Comparison of ENCODE assay signal across 24 mouse cellular contexts in genomic region chr11:11943240-11944081, GRCm38 (mm10). TPM values are rescaled to one million over a fixed set of nuclear protein-coding genes. Genes with fewer than 3 reads are reported as not detected.
DNase-seq lines count a peak whose midpoint lies in the region; ATAC-seq and TF ChIP-seq lines count a peak whose summit lies in the region.
"Had no signal": no experiment of that assay in that cellular context is flagged by ENCODE, and none has a peak within 500 bp of the region (broad histone marks: within the 10 kb centered on the region; RNA-seq: fewer than 3 reads in every experiment).

No protein-coding gene starts in this region.

- no peak for DNase-seq in heart, postnatal 14 days
- no peak for DNase-seq in hindbrain, embryonic 10.5 days (ENCODE audit: low spot score)
- DNase-seq in hindbrain, embryonic 11.5 days (ENCODE audit: low spot score) = no peak
- DNase-seq in CH12.LX (ENCODE audit: extremely low read depth) = no peak
- DNase-seq in thymus, postnatal 14 days = no peak
- DNase-seq: adrenal gland, adult 2 months; cerebellum, adult 11-12 months; cerebellum, postnatal 14 days; gastrocnemius, adult 2 months; liver; lung, postnatal 10 days had no signal

- no peak overlapping the region for H3K4me2 ChIP-seq in heart, embryonic 12.5 days
- H3K4me2 ChIP-seq in hindbrain, embryonic 11.5 days (replicated peaks; ENCODE audit: low read depth, low read length) = no peak overlapping the region
- H3K4me2 ChIP-seq in CH12.LX (ENCODE audit: insufficient read depth, low read depth, poor library complexity, severe bottlenecking) = peak overlapping the region; percentile 56
- H3K4me2 ChIP-seq in embryonic facial prominence, embryonic 13.5 days = no peak overlapping the region
- H3K4me2 ChIP-seq: embryonic facial prominence, embryonic 15.5 days; hindbrain, embryonic 12.5 days; kidney, embryonic 15.5 days; liver, embryonic 15.5 days; midbrain, embryonic 13.5 days had no signal

- no peaks in the 10 kb centered on the region for H3K27me3 ChIP-seq in heart, embryonic 12.5 days (replicated peaks)
- H3K27me3 ChIP-seq in hindbrain, embryonic 10.5 days (ENCODE audit: insufficient read depth, poor library complexity, severe bottlenecking) = no peaks in the 10 kb centered on the region
- H3K27me3 ChIP-seq in hindbrain, embryonic 11.5 days (ENCODE audit: control insufficient read depth, insufficient read depth, low read length) = no peaks in the 10 kb centered on the region
- H3K27me3 ChIP-seq in CH12.LX (replicated peaks) = no peaks in the 10 kb centered on the region
- no peaks in the 10 kb centered on the region for H3K27me3 ChIP-seq in embryonic facial prominence, embryonic 13.5 days
- H3K27me3 ChIP-seq: embryonic facial prominence, embryonic 15.5 days; hindbrain, embryonic 12.5 days; kidney, embryonic 15.5 days; liver, embryonic 15.5 days; midbrain, embryonic 13.5 days; Patski had no signal

- TF ChIP-seq RAD21 in CH12.LX (IDR thresholded peaks at IDR 0.05; ENCODE audit: low read depth, low read length) = no peak

- in situ Hi-C loops in CH12.LX (cut with MboI; ENCODE audit: low pct_ligation_motif_present, low pct_unique_long_range_greater_than_20kb, low sequenced_read_pairs) = loop anchor here (10.0 kb wide), 1 partner anchor 399 kb away; no protein-coding TSS in a partner anchor

- peaks cover 40% of the 10 kb centered on the region for H3K4me1 ChIP-seq in heart, embryonic 12.5 days (replicated peaks)
- H3K4me1 ChIP-seq in hindbrain, embryonic 10.5 days (replicated peaks) = peaks cover 38% of the 10 kb centered on the region
- H3K4me1 ChIP-seq in hindbrain, embryonic 11.5 days (replicated peaks; ENCODE audit: control insufficient read depth, insufficient read depth, low read length) = peaks cover 3% of the 10 kb centered on the region; the same call in 1 of the 2 replicates
- H3K4me1 ChIP-seq in CH12.LX (ENCODE audit: control insufficient read depth in 1 of 2, insufficient read depth in 2 of 2) = peaks cover 45 to 96% of the 10 kb centered on the region in 2 experiments
- H3K4me1 ChIP-seq in embryonic facial prominence, embryonic 13.5 days = peaks cover 27% of the 10 kb centered on the region

- dilution Hi-C loops in CH12.LX (cut with MboI; ENCODE audit: extremely low pct_ligation_motif_present, extremely low pct_unique_long_range_greater_than_20kb, low sequenced_read_pairs) = no loop called here

- WGBS in heart, embryonic 12.5 days = 84% methylated on average over 13 of the region's 13 CpGs
- 84% methylated on average over 13 of the region's 13 CpGs for WGBS in hindbrain, embryonic 10.5 days
- WGBS in hindbrain, embryonic 11.5 days = 84% methylated on average over 13 of the region's 13 CpGs
- WGBS in embryonic facial prominence, embryonic 13.5 days = 84% methylated on average over 13 of the region's 13 CpGs

- no peaks in the 10 kb centered on the region for H3K9me3 ChIP-seq in heart, embryonic 12.5 days (replicated peaks)
- no peaks in the 10 kb centered on the region for H3K9me3 ChIP-seq in hindbrain, embryonic 10.5 days
- no peaks in the 10 kb centered on the region for H3K9me3 ChIP-seq in hindbrain, embryonic 11.5 days (ENCODE audit: control insufficient read depth, low read length)
- no peaks in the 10 kb centered on the region for H3K9me3 ChIP-seq in CH12.LX (replicated peaks; ENCODE audit: low read length)
- H3K9me3 ChIP-seq in embryonic facial prominence, embryonic 13.5 days = no peaks in the 10 kb centered on the region
- H3K9me3 ChIP-seq: embryonic facial prominence, embryonic 15.5 days; G1E; hindbrain, embryonic 12.5 days; kidney, embryonic 15.5 days; liver, embryonic 15.5 days; midbrain, embryonic 13.5 days had no signal

- ATAC-seq in heart, embryonic 12.5 days (ENCODE audit: insufficient number of reproducible peaks, low FRiP score) = no peak
- ATAC-seq in hindbrain, embryonic 11.5 days (ENCODE audit: low FRiP score) = no peak
- no peak for ATAC-seq in embryonic facial prominence, embryonic 13.5 days (ENCODE audit: insufficient number of reproducible peaks, insufficient read depth, low FRiP score, low TSS enrichment, low read depth)
- ATAC-seq: CD4-positive, CD25-positive, alpha-beta regulatory T cell, adult 4 months; forebrain, embryonic 14.5 days; midbrain, embryonic 13.5 days; Patski had no signal

- H3K4me3 ChIP-seq in heart, embryonic 12.5 days = no peak overlapping the region
- no peak overlapping the region for H3K4me3 ChIP-seq in hindbrain, embryonic 10.5 days
- no peak overlapping the region for H3K4me3 ChIP-seq in hindbrain, embryonic 11.5 days (ENCODE audit: low read depth, low read length)
- peak overlapping the region in 2 of 3 experiments; percentile 36 to 52 for H3K4me3 ChIP-seq in CH12.LX (replicated peaks in 1 of 3; ENCODE audit: low read depth in 2 of 3, low read length in 2 of 3, poor library complexity in 1 of 3)
- H3K4me3 ChIP-seq in embryonic facial prominence, embryonic 13.5 days = no peak overlapping the region
- H3K4me3 ChIP-seq: embryonic facial prominence, embryonic 15.5 days; gastrocnemius, adult 2 months; hindbrain, embryonic 12.5 days; kidney, embryonic 15.5 days; liver, embryonic 15.5 days; midbrain, embryonic 13.5 days had no signal

- no peak for TF ChIP-seq CTCF in CH12.LX (conservative IDR thresholded peaks at IDR 0.05 in 1 of 2, IDR thresholded peaks at IDR 0.05 in 1 of 2; ENCODE audit: low read depth in 2 of 2, low read length in 2 of 2)

- H3K9ac ChIP-seq in heart, embryonic 12.5 days = no peak overlapping the region
- H3K9ac ChIP-seq in hindbrain, embryonic 11.5 days (ENCODE audit: low read depth, low read length) = no peak overlapping the region
- peak overlapping the region; percentile 60 for H3K9ac ChIP-seq in CH12.LX (ENCODE audit: insufficient read depth, low read depth)
- no peak overlapping the region for H3K9ac ChIP-seq in embryonic facial prominence, embryonic 13.5 days
- H3K9ac ChIP-seq: embryonic facial prominence, embryonic 15.5 days; hindbrain, embryonic 12.5 days; kidney, embryonic 15.5 days; liver, embryonic 15.5 days; midbrain, embryonic 13.5 days had no signal

- H3K27ac ChIP-seq in heart, embryonic 12.5 days (ENCODE audit: poor library complexity, severe bottlenecking) = peak overlapping the region; percentile 22; the same call in 1 of the 2 replicates
- H3K27ac ChIP-seq in hindbrain, embryonic 10.5 days = 0 out of 2 replicates have a peak overlapping the region, but pooled peaks have one; percentile 67
- no peak overlapping the region for H3K27ac ChIP-seq in hindbrain, embryonic 11.5 days (ENCODE audit: low read depth, low read length)
- peak overlapping the region; percentile 96 for H3K27ac ChIP-seq in CH12.LX (ENCODE audit: insufficient read depth, low read depth)
- peak overlapping the region; percentile 85 for H3K27ac ChIP-seq in embryonic facial prominence, embryonic 13.5 days
- H3K27ac ChIP-seq: liver, embryonic 15.5 days; midbrain, embryonic 13.5 days had no signal

- intact Hi-C loops in heart, postnatal 14 days (cut with DNase I) = no loop called here

- peaks cover 3% of the 10 kb centered on the region for H3K79me2 ChIP-seq in CH12.LX (replicated peaks; ENCODE audit: control insufficient read depth, extremely low read depth, insufficient read depth, poor library complexity, severe bottlenecking)

- peak; percentile 25; the same call in 1 of the 2 replicates for TF ChIP-seq EP300 in CH12.LX (IDR thresholded peaks at IDR 0.05; ENCODE audit: low read length)

- TF ChIP-seq POLR2A in CH12.LX (IDR thresholded peaks at IDR 0.05; ENCODE audit: low read depth, low read length) = peak; percentile 21; the same call in 1 of the 2 replicates

- H3K36me3 ChIP-seq in heart, embryonic 12.5 days = peaks cover 75% of the 10 kb centered on the region
- peaks cover 94% of the 10 kb centered on the region for H3K36me3 ChIP-seq in hindbrain, embryonic 10.5 days
- H3K36me3 ChIP-seq in hindbrain, embryonic 11.5 days (ENCODE audit: control insufficient read depth, insufficient read depth, low read length) = no peaks in the 10 kb centered on the region
- H3K36me3 ChIP-seq in CH12.LX (replicated peaks in 1 of 2; ENCODE audit: control insufficient read depth in 1 of 2, insufficient read depth in 1 of 2, low read length in 1 of 2) = peaks cover 15 to 68% of the 10 kb centered on the region in 2 experiments
- peaks cover 59% of the 10 kb centered on the region for H3K36me3 ChIP-seq in embryonic facial prominence, embryonic 13.5 days
- H3K36me3 ChIP-seq: G1E had no signal

TF ChIP-seq in CH12.LX, 34 proteins besides CTCF, POLR2A, EP300 and RAD21 (continues in another document):
- peak; percentile 43; the same call in 1 of the 2 replicates for TF ChIP-seq MAX (IDR thresholded peaks at IDR 0.05; ENCODE audit: low read length)
- peak; percentile 39; the same call in 1 of the 2 replicates for TF ChIP-seq TCF12 (IDR thresholded peaks at IDR 0.05; ENCODE audit: low read depth, low read length)
- TF ChIP-seq ZNF384 (IDR thresholded peaks at IDR 0.05; ENCODE audit: low read depth, low read length) = no peak
- peak; percentile 76 for TF ChIP-seq MXI1 (IDR thresholded peaks at IDR 0.05; ENCODE audit: low read depth, low read length)
- no peak for TF ChIP-seq MAFK (IDR thresholded peaks at IDR 0.05; ENCODE audit: insufficient replicate concordance, low read length)
- TF ChIP-seq KAT2A (IDR thresholded peaks at IDR 0.05; ENCODE audit: insufficient replicate concordance, low read length) = 0 out of 2 replicates have a peak, but pooled peaks have one; percentile 27
- no peak for TF ChIP-seq POLR2AphosphoS2 (IDR thresholded peaks at IDR 0.05; ENCODE audit: low read depth, low read length)
- no peak for TF ChIP-seq UBTF (IDR thresholded peaks at IDR 0.05; ENCODE audit: low read depth, low read length)
- no peak for TF ChIP-seq RCOR1 (conservative IDR thresholded peaks at IDR 0.05; ENCODE audit: low read depth, low read length)
- no peak; the same call in 1 of the 2 replicates for TF ChIP-seq ETS1 (conservative IDR thresholded peaks at IDR 0.05; ENCODE audit: low read depth, low read length)
- no peak for TF ChIP-seq USF2 (conservative IDR thresholded peaks at IDR 0.05; ENCODE audit: low read depth, low read length)
- no peak for TF ChIP-seq PAX5 (IDR thresholded peaks at IDR 0.05; ENCODE audit: low read length)
- TF ChIP-seq HCFC1 (IDR thresholded peaks at IDR 0.05; ENCODE audit: low read depth, low read length) = 0 out of 2 replicates have a peak, but pooled peaks have one; percentile 21
- TF ChIP-seq BHLHE40 (IDR thresholded peaks at IDR 0.05; ENCODE audit: low read depth, low read length) = peak; percentile 27

RNA-seq across cellular contexts. Expression of gene Ddc, which starts 45.5 kb away (rescaled TPM):
- polyA plus RNA-seq in heart, embryonic 12.5 days (2016; fragmentation: Nextera tagmentation; extraction: Ambion mirVana) = 51.8 and 55.2 TPM in 2 replicates
- total RNA-seq in heart, postnatal 14 days (2021) = 1 to 10 TPM; 3.1 to 5.8 TPM
- 10.2 TPM in 2 replicates for polyA plus RNA-seq in hindbrain, embryonic 10.5 days (2016; fragmentation: Nextera tagmentation; extraction: Ambion mirVana)
- 8.3 and 14.3 TPM in 2 replicates for polyA plus RNA-seq in hindbrain, embryonic 11.5 days (2014; fragmentation: Nextera tagmentation; extraction: Ambion mirVana)
- not detected in 2 replicates for total RNA-seq in CH12.LX (2012; rRNA removed)
- 0.17 and 0.19 TPM in 2 replicates for total RNA-seq in CH12.LX (2014; rRNA removed)
- 0.12 and 0.33 TPM in 2 replicates for polyA plus RNA-seq in CH12.LX (2012; ENCODE audit: insufficient read length, low read depth)
- 5.3 and 5.8 TPM in 2 replicates for polyA plus RNA-seq in embryonic facial prominence, embryonic 13.5 days (2015; fragmentation: Nextera tagmentation; extraction: Ambion mirVana)
- total RNA-seq: megakaryocyte progenitor cell, adult 5-6 weeks; monocyte, adult 5-6 weeks had no signal

Comparison
In these comparisons a context has a peak if more than half of its experiments do, and no peak if none do; other contexts are left out.
1. H3K4me3 ChIP-seq: peak in CH12.LX (2 of 3); none in heart, embryonic 12.5 days (single experiment), hindbrain, embryonic 10.5 days (single experiment), hindbrain, embryonic 11.5 days (single experiment) and embryonic facial prominence, embryonic 13.5 days (single experiment).